Mouse (Mus musculus): ENCODE results near the gene Ncf1. TPM values are rescaled to one million over a fixed set of nuclear protein-coding genes. Genes with fewer than 3 reads are reported as not detected.

Gene Ncf1
- polyA plus RNA-seq, 1 experiment from 2014 or later = 1.7 TPM

DNA sequence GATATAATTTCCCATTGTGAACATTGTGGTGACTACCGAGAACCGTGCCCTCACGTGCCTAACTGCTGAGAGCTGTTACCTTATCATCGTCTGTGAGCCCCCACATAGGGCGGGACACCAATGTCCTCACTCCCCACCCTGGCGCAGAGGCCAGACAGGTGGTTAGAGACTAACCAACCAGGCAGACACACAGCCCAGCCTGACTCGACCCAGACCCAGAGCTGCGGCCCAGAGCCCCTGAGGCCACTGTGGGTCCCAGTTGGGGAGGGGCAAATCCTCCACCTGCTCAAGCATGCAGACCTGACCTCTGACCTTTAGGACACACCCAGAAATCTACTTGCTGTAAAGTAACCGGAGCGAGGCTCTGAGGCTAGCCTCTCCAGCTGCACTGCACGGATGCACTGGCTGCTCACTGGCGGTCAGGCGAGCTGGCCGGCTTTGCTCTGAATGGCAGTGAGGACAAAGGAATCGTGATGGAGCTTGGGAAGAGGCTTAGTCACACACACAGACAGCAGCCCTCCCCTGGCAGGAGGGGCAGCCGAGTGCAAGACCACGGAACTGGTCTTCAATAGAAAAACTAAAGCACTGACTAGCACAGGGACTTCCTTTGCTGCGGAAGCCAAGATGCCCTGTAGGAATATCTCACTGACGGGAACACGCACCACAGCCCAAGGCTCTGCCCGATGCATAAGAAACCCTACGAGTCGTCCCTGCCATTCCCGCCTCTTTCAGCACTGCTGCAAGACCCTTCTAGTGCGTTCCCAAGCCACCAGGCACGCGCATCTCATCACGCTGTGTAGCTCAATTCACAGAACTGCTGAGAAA, 8.7 kb upstream of the Ncf1 start:
- no peaks in the 10 kb centered on the region for H3K9me3 ChIP-seq (replicated peaks)
- no peak overlapping the region for H3K27ac ChIP-seq
- H3K36me3 ChIP-seq = peaks cover 84% of the 10 kb centered on the region
- H3K4me1 ChIP-seq = peaks cover 30% of the 10 kb centered on the region
- no peak for DNase-seq (ENCODE audit: low spot score)
- WGBS = 93% methylated on average over 28 of the region's 28 CpGs
- H3K4me3 ChIP-seq = no peak overlapping the region
- no peaks in the 10 kb centered on the region for H3K27me3 ChIP-seq (ENCODE audit: low read depth, poor library complexity, severe bottlenecking)

DNA sequence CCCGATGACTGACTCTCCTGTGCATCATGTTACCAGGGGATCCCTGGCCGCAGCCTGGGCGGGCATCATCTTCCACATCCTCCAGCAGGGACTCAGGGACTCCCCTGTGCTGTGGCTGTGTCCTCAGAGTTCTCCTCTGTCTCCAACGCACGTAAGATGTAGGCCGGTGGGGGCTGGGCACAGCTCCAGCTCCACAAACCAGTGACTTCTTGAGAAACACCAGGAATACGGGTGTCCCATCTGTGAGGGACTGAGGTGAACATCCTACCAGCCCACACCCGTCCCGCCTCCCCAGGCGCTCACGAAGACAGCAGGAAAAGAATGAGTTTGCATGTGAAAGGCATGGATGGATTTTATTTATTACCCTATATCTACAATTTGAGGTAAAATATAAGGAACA, 8.1 kb upstream of the Ncf1 start:
- Histone ChIP-seq H3K27me3 (ENCODE audit: low read depth, poor library complexity, severe bottlenecking) (no peaks in the 10 kb centered on the region), H3K9me3 (replicated peaks) (no peaks in the 10 kb centered on the region), H3K4me1 (peaks cover 36% of the 10 kb centered on the region), H3K27ac (no peak overlapping the region), H3K36me3 (peaks cover 78% of the 10 kb centered on the region), H3K4me3 (no peak overlapping the region)
- WGBS = 96% methylated on average over 11 of the region's 11 CpGs
- no peak for DNase-seq (ENCODE audit: low spot score)

GRCm38 (mm10) chr5:134236796-134237195, 7.4 kb upstream of the Ncf1 start:
- H3K9me3 ChIP-seq (replicated peaks) = no peaks in the 10 kb centered on the region
- no peaks in the 10 kb centered on the region for H3K27me3 ChIP-seq (ENCODE audit: low read depth, poor library complexity, severe bottlenecking)
- H3K36me3 ChIP-seq = peaks cover 70% of the 10 kb centered on the region
- no peak for DNase-seq (ENCODE audit: low spot score)
- H3K4me3 ChIP-seq = no peak overlapping the region
- H3K4me1 ChIP-seq = peaks cover 43% of the 10 kb centered on the region
- no peak overlapping the region for H3K27ac ChIP-seq
- 92% methylated on average over 6 of the region's 6 CpGs for WGBS

GRCm38 (mm10) chr5:134236241-134236640, 6.8 kb upstream of the Ncf1 start:
- 87% methylated on average over 3 of the region's 3 CpGs for WGBS
- Histone ChIP-seq H3K36me3 (peaks cover 65% of the 10 kb centered on the region), H3K4me3 (no peak overlapping the region), H3K27ac (no peak overlapping the region), H3K27me3 (ENCODE audit: low read depth, poor library complexity, severe bottlenecking) (no peaks in the 10 kb centered on the region), H3K9me3 (replicated peaks) (no peaks in the 10 kb centered on the region), H3K4me1 (peaks cover 43% of the 10 kb centered on the region)
- DNase-seq (ENCODE audit: low spot score) = no peak

GRCm38 (mm10) chr5:134235111-134235510, 5.7 kb upstream of the Ncf1 start:
- WGBS = 50% methylated on average over 6 of the region's 6 CpGs
- no peak for DNase-seq (ENCODE audit: low spot score)
- H3K27ac ChIP-seq = peak overlapping the region; percentile 46
- no peak overlapping the region for H3K4me3 ChIP-seq
- H3K4me1 ChIP-seq = peaks cover 43% of the 10 kb centered on the region
- peaks cover 54% of the 10 kb centered on the region for H3K36me3 ChIP-seq
- no peaks in the 10 kb centered on the region for H3K27me3 ChIP-seq (ENCODE audit: low read depth, poor library complexity, severe bottlenecking)
- H3K9me3 ChIP-seq (replicated peaks) = no peaks in the 10 kb centered on the region

DNA sequence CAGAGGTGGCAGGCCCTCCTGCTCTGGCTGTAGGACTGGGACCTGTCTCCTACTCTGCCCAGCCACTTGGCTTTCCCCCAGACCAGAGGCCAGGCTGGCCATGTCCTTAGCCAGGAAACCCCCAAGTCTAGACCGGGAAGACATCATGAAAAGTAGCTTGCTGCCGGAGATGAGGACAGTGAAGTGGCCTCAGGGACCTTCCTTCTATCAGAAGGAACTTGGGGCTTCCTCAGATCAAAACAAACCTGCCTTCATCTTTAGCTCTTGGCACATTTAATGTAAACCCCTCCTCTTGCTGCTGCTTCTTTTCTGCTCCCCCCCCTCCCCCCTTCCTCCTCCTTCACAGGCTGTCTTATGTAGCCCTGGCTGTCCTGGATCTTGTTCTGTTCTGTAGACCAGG, 4.8 kb upstream of the Ncf1 start:
- no peaks in the 10 kb centered on the region for H3K27me3 ChIP-seq (ENCODE audit: low read depth, poor library complexity, severe bottlenecking)
- H3K27ac ChIP-seq = peak overlapping the region; percentile 46; the same call in 1 of the 2 replicates
- no peak for DNase-seq (ENCODE audit: low spot score)
- H3K9me3 ChIP-seq (replicated peaks) = no peaks in the 10 kb centered on the region
- no peak overlapping the region for H3K4me3 ChIP-seq
- WGBS = 64% methylated on average over 2 of the region's 2 CpGs
- peaks cover 43% of the 10 kb centered on the region for H3K4me1 ChIP-seq
- peaks cover 45% of the 10 kb centered on the region for H3K36me3 ChIP-seq

GRCm38 (mm10) chr5:134233244-134233651, 3.8 kb upstream of the Ncf1 start:
- H3K27ac ChIP-seq = peak overlapping the region; percentile 42; the same call in 1 of the 2 replicates
- H3K9me3 ChIP-seq (replicated peaks) = no peaks in the 10 kb centered on the region
- WGBS = 65% methylated on average over 7 of the region's 7 CpGs
- peaks cover 44% of the 10 kb centered on the region for H3K4me1 ChIP-seq
- DNase-seq (ENCODE audit: low spot score) = no peak
- H3K4me3 ChIP-seq = no peak overlapping the region
- peaks cover 35% of the 10 kb centered on the region for H3K36me3 ChIP-seq
- no peaks in the 10 kb centered on the region for H3K27me3 ChIP-seq (ENCODE audit: low read depth, poor library complexity, severe bottlenecking)

GRCm38 (mm10) chr5:134232568-134232967, 3.1 kb upstream of the Ncf1 start:
- H3K27ac ChIP-seq = peak overlapping the region; percentile 67; the same call in 1 of the 2 replicates

DNA sequence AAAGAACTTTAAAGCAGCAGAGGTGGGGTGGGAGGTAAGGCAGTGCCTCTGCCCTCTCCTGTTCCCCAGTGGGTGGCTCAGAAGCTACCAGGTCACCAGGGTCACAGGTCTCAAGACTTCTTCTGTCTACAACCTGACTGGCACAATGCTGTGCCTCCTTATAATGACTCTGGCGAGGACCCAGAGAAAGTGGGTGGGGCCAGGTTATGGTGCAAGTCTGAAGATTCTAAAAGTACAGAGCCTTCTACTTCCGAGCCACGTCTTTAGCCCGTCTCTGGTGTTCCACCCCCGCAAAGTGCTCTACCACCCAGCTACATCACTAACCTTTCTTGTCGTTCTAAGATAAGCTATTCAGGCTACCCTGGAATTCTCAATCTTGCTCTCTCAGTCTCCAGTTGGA, 2.7 kb upstream of the Ncf1 start:
- peaks cover 24% of the 10 kb centered on the region for H3K36me3 ChIP-seq
- peaks cover 54% of the 10 kb centered on the region for H3K4me1 ChIP-seq
- 68% methylated on average over 6 of the region's 6 CpGs for WGBS
- H3K27me3 ChIP-seq (ENCODE audit: low read depth, poor library complexity, severe bottlenecking) = no peaks in the 10 kb centered on the region
- H3K27ac ChIP-seq = peak overlapping the region; percentile 67; the same call in 1 of the 2 replicates
- H3K4me3 ChIP-seq = no peak overlapping the region
- DNase-seq (ENCODE audit: low spot score) = no peak
- no peaks in the 10 kb centered on the region for H3K9me3 ChIP-seq (replicated peaks)

More at GRCm38 (mm10) chr5:134232568-134232967, 3.1 kb upstream of the Ncf1 start:
- 19% methylated on average over 7 of the region's 7 CpGs for WGBS
- Histone ChIP-seq H3K27me3 (ENCODE audit: low read depth, poor library complexity, severe bottlenecking) (no peaks in the 10 kb centered on the region), H3K4me3 (no peak overlapping the region), H3K36me3 (peaks cover 28% of the 10 kb centered on the region), H3K4me1 (peaks cover 50% of the 10 kb centered on the region), H3K9me3 (replicated peaks) (no peaks in the 10 kb centered on the region)
- no peak for DNase-seq (ENCODE audit: low spot score)

DNA sequence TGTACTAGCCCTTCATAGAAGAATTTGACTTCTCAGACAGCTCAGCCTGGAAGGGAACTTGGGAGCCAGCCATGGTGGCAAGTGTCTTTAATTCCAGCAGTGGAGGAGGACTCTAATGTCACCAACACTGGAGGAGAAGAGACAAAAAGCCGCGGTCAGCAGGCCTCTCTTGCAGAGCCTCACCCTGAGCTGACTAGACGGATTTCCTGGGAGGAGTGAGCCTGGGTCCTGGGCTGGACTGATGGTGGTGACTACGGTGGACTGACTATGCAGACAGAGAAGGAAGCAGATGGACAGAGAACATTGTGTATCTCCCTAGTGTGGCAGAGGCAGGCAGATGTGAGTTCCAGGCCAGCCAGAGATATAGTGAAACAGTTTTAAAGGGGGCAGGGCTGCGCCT, 2.0 kb upstream of the Ncf1 start:
- H3K4me1 ChIP-seq = peaks cover 61% of the 10 kb centered on the region
- H3K27ac ChIP-seq = no peak overlapping the region
- no peaks in the 10 kb centered on the region for H3K27me3 ChIP-seq (ENCODE audit: low read depth, poor library complexity, severe bottlenecking)
- 89% methylated on average over 5 of the region's 5 CpGs for WGBS
- no peak for DNase-seq (ENCODE audit: low spot score)
- no peak overlapping the region for H3K4me3 ChIP-seq
- H3K9me3 ChIP-seq (replicated peaks) = no peaks in the 10 kb centered on the region
- peaks cover 16% of the 10 kb centered on the region for H3K36me3 ChIP-seq

DNA sequence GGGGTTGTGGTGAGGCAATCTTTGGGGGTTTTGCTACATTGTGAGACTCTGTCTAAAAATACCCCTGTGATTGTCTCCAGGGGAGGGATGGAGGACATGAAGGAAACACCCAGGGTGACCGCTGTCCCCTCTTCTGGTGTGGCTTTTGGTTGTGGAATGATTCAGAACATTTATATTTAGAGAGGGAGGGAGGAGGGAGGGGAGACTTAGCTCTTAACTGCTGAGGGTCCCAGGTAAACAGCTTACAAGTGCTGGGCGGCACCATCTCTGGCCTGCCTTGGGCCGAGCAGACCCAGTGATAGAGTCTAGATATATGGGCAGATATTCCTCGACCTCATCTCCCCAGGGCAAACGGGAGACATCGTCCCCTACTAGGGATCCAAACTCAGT, 1.2 kb downstream of the Ncf1 start:
- H3K9me3 ChIP-seq (replicated peaks) = no peaks in the 10 kb centered on the region
- H3K36me3 ChIP-seq = no peaks in the 10 kb centered on the region
- H3K4me1 ChIP-seq = peaks cover 45% of the 10 kb centered on the region
- 88% methylated on average over 6 of the region's 6 CpGs for WGBS
- no peak overlapping the region for H3K4me3 ChIP-seq
- no peak for DNase-seq (ENCODE audit: low spot score)
- peaks cover 3% of the 10 kb centered on the region; the same call in 1 of the 2 replicates for H3K27me3 ChIP-seq (ENCODE audit: low read depth, poor library complexity, severe bottlenecking)
- H3K27ac ChIP-seq = peak overlapping the region; percentile 25; the same call in 1 of the 2 replicates

DNA sequence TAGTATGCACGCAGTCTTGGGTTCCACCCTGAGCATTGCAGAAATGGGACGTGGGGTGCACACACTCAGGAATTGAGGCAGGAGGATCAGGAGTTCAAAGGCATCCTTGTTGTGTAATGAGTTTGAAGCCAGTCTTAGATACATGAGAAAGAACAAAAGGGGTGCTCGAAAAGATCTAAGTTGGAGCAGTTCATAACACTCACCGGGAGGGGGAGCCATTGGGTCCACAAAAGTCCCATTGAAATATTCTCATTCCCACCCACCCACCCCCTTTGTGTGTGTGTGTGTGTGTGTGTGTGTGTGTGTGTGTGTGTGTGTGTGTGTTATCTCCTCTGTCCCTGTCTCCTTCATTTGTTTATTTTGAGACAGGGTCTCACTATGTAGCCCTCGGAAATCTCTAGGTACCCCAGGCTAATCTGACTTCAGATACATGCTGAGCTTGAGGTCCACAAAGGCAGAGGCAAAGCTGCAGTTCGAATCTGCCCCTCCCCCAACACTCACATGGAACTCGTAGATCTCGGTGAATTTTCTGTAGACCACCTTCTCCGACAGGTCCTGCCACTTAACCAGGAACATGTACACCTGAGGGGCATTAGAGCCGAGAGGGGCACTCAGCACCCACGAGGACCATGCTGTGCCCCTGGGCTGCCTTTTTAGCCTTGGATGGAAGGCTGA, 1.7 kb downstream of the Ncf1 start:
- 41% methylated on average over 11 of the region's 11 CpGs for WGBS
- Histone ChIP-seq H3K27ac (peak overlapping the region; percentile 62; the same call in 1 of the 2 replicates), H3K9me3 (replicated peaks) (no peaks in the 10 kb centered on the region), H3K4me1 (peaks cover 39% of the 10 kb centered on the region), H3K36me3 (no peaks in the 10 kb centered on the region), H3K4me3 (no peak overlapping the region), H3K27me3 (ENCODE audit: low read depth, poor library complexity, severe bottlenecking) (peaks cover 8% of the 10 kb centered on the region)
- DNase-seq (ENCODE audit: low spot score) = peak; percentile 62

DNA sequence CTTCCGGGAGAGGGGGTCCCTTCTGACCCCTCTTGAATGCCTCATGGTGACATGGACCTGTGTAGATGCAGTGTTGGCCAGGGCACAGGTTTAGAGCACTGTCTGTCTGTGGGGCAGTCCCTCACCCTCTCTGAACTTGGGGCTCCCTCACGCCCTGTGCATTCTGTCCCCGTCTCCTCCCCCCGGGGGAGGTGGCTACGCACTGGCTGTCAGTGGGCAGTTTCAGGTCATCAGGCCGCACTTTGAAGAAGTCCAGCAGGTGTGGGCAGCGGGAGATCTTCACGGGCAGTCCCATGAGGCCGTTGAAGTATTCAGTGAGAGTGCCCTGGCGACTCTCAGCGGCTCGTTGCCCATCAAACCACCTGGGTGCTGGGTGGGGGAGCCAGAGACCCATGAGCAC, 2.5 kb downstream of the Ncf1 start:
- Histone ChIP-seq H3K36me3 (no peaks in the 10 kb centered on the region), H3K27me3 (ENCODE audit: low read depth, poor library complexity, severe bottlenecking) (peaks cover 16% of the 10 kb centered on the region), H3K4me1 (peaks cover 39% of the 10 kb centered on the region), H3K4me3 (no peak overlapping the region), H3K9me3 (replicated peaks) (no peaks in the 10 kb centered on the region), H3K27ac (peak overlapping the region; percentile 62)
- no peak for DNase-seq (ENCODE audit: low spot score)
- 69% methylated on average over 12 of the region's 12 CpGs for WGBS

Measured in limb, embryonic 10.5 days (tissue).